Mouse (Mus musculus) thymus, adult 2 months (tissue): ENCODE measurements at regions not wholly inside any gene's neighbourhood (a gene's known extent, or its start where the extent isn't known, plus 50 kb on each side); places are given as distances from the start of the nearest gene placed in this dataset.

Experiments used
- CTCF ChIP-seq: fragments of 200-500 bp; IDR thresholded peaks from 2 replicates; pipeline ENCODE4 v1.5.1; 2012; ENCODE audit warnings: mild to moderate bottlenecking, control low read depth, low read length, moderate library complexity, borderline replicate concordance; ENCODE audit not compliant: control insufficient read depth, poor library complexity, insufficient read depth; ENCODE audit errors: extremely low read depth
- POLR2A ChIP-seq: fragments of 200-500 bp; IDR thresholded peaks from 2 replicates; pipeline ENCODE4 v1.6.1; 2012; ENCODE audit warnings: mild to moderate bottlenecking, low read length, control low read depth, moderate library complexity; ENCODE audit not compliant: control insufficient read depth, poor library complexity, insufficient read depth; ENCODE audit errors: extremely low read depth

GRCm38 (mm10) chr4:142789048-142789447 lies 423.7 kb downstream of the Prdm2 start:
- no peak for TF ChIP-seq CTCF
- TF ChIP-seq POLR2A: no peak
